Mouse (Mus musculus): ENCODE results near the gene Specc1. TPM values are rescaled to one million over a fixed set of nuclear protein-coding genes. Genes with fewer than 3 reads are reported as not detected.

The Specc1 gene
- polyA plus RNA-seq, 1 experiment from 2014 or later = 26.3 TPM

DNA sequence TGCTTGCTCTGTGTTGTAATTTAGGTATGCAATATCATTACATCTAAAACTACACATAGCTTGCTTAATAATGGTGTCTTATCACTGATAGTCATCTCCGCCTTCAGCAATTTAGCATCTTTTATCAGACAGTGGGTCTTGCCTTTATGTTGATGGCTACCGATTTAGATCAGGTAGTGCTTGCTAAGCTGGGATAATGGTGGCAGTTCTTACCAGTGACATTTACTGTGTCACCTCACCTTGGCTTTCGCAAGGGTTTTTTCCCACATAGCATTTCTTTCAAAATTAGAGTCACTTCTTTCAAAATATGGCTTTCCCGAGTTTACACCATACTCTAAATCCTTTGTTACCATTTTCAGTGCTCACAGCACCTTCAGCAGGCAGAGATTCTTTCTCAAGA is 196.5 kb downstream of the Specc1 start:
- H3K27me3 ChIP-seq (ENCODE audit: control insufficient read depth, insufficient read depth, low read length) = no peaks in the 10 kb centered on the region
- no peak overlapping the region for H3K4me2 ChIP-seq (replicated peaks; ENCODE audit: low read depth, low read length)
- DNase-seq (ENCODE audit: low spot score) = no peak
- no peaks in the 10 kb centered on the region for H3K9me3 ChIP-seq (ENCODE audit: control insufficient read depth, low read length)
- no peaks in the 10 kb centered on the region for H3K4me1 ChIP-seq (replicated peaks; ENCODE audit: control insufficient read depth, insufficient read depth, low read length)
- 93% methylated on average over 4 of the region's 4 CpGs for WGBS
- no peak overlapping the region for H3K9ac ChIP-seq (ENCODE audit: low read depth, low read length)
- H3K27ac ChIP-seq (ENCODE audit: low read depth, low read length) = no peak overlapping the region
- H3K36me3 ChIP-seq (ENCODE audit: control insufficient read depth, insufficient read depth, low read length) = no peaks in the 10 kb centered on the region
- no peak for ATAC-seq (ENCODE audit: low FRiP score)
- H3K4me3 ChIP-seq (ENCODE audit: low read depth, low read length) = no peak overlapping the region

- H3K27me3 ChIP-seq (ENCODE audit: control insufficient read depth, insufficient read depth, low read length) = no peaks in the 10 kb centered on the region
- no peak overlapping the region for H3K4me3 ChIP-seq (ENCODE audit: low read depth, low read length)
- no peaks in the 10 kb centered on the region for H3K4me1 ChIP-seq (replicated peaks; ENCODE audit: control insufficient read depth, insufficient read depth, low read length)
- WGBS = 91% methylated on average over 7 of the region's 7 CpGs
- no peak overlapping the region for H3K4me2 ChIP-seq (replicated peaks; ENCODE audit: low read depth, low read length)
- H3K9ac ChIP-seq (ENCODE audit: low read depth, low read length) = no peak overlapping the region
- ATAC-seq (ENCODE audit: low FRiP score) = no peak
- no peak for DNase-seq (ENCODE audit: low spot score)
- H3K36me3 ChIP-seq (ENCODE audit: control insufficient read depth, insufficient read depth, low read length) = no peaks in the 10 kb centered on the region
- H3K9me3 ChIP-seq (ENCODE audit: control insufficient read depth, low read length) = no peaks in the 10 kb centered on the region
- no peak overlapping the region for H3K27ac ChIP-seq (ENCODE audit: low read depth, low read length)
These were observed 203.2 kb downstream of the Specc1 start for GRCm38 (mm10) chr11:62159803-62160202.

DNA sequence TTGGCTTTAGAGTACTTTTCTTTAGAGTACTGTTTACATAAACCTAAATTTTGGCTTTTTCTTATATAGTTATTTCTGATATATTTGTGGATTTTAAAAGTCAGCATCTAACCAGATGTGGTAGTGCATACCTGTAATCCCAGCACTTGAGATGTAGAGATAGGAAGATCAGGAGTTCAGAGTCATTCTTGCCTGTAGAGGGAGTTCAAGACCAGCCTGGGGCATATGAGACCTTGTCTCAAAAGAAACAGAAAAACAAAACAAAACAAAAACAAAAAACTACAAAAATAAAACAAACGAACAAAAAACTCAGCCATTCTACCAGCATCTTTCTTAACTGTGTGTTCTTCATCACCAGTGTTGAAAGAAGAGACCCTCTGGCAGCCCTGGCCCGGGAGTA is 204.9 kb downstream of the Specc1 start:
- no peak overlapping the region for H3K4me2 ChIP-seq (replicated peaks; ENCODE audit: low read depth, low read length)
- H3K36me3 ChIP-seq (ENCODE audit: control insufficient read depth, insufficient read depth, low read length) = no peaks in the 10 kb centered on the region
- H3K27me3 ChIP-seq (ENCODE audit: control insufficient read depth, insufficient read depth, low read length) = no peaks in the 10 kb centered on the region
- ATAC-seq (ENCODE audit: low FRiP score) (no peak), DNase-seq (ENCODE audit: low spot score) (no peak)
- WGBS = 93% methylated on average over 2 of the region's 2 CpGs
- H3K4me1 ChIP-seq (replicated peaks; ENCODE audit: control insufficient read depth, insufficient read depth, low read length) = no peaks in the 10 kb centered on the region
- H3K4me3 ChIP-seq (ENCODE audit: low read depth, low read length) = no peak overlapping the region
- no peak overlapping the region for H3K27ac ChIP-seq (ENCODE audit: low read depth, low read length)
- H3K9me3 ChIP-seq (ENCODE audit: control insufficient read depth, low read length) = no peaks in the 10 kb centered on the region
- no peak overlapping the region for H3K9ac ChIP-seq (ENCODE audit: low read depth, low read length)

GRCm38 (mm10) chr11:62164357-62164756 is 207.8 kb downstream of the Specc1 start:
- WGBS = 86% methylated on average over 3 of the region's 3 CpGs

GRCm38 (mm10) chr11:62166503-62166902 is 209.9 kb downstream of the Specc1 start:
- H3K4me3 ChIP-seq (ENCODE audit: low read depth, low read length) = no peak overlapping the region
- H3K36me3 ChIP-seq (ENCODE audit: control insufficient read depth, insufficient read depth, low read length) = no peaks in the 10 kb centered on the region; the same call in 1 of the 2 replicates
- no peaks in the 10 kb centered on the region for H3K9me3 ChIP-seq (ENCODE audit: control insufficient read depth, low read length)
- H3K27me3 ChIP-seq (ENCODE audit: control insufficient read depth, insufficient read depth, low read length) = no peaks in the 10 kb centered on the region
- H3K9ac ChIP-seq (ENCODE audit: low read depth, low read length) = no peak overlapping the region
- H3K4me2 ChIP-seq (replicated peaks; ENCODE audit: low read depth, low read length) = no peak overlapping the region
- no peaks in the 10 kb centered on the region for H3K4me1 ChIP-seq (replicated peaks; ENCODE audit: control insufficient read depth, insufficient read depth, low read length)
- WGBS = 78% methylated on average over 3 of the region's 3 CpGs
- no peak overlapping the region for H3K27ac ChIP-seq (ENCODE audit: low read depth, low read length)
- ATAC-seq (ENCODE audit: low FRiP score) (no peak), DNase-seq (ENCODE audit: low spot score) (no peak)

More at GRCm38 (mm10) chr11:62164357-62164756, 207.8 kb downstream of the Specc1 start:
- H3K36me3 ChIP-seq (ENCODE audit: control insufficient read depth, insufficient read depth, low read length) = no peaks in the 10 kb centered on the region
- H3K4me3 ChIP-seq (ENCODE audit: low read depth, low read length) = no peak overlapping the region
- H3K27ac ChIP-seq (ENCODE audit: low read depth, low read length) = no peak overlapping the region
- H3K27me3 ChIP-seq (ENCODE audit: control insufficient read depth, insufficient read depth, low read length) = no peaks in the 10 kb centered on the region
- H3K9ac ChIP-seq (ENCODE audit: low read depth, low read length) = no peak overlapping the region
- H3K4me1 ChIP-seq (replicated peaks; ENCODE audit: control insufficient read depth, insufficient read depth, low read length) = no peaks in the 10 kb centered on the region
- no peak overlapping the region for H3K4me2 ChIP-seq (replicated peaks; ENCODE audit: low read depth, low read length)
- no peaks in the 10 kb centered on the region for H3K9me3 ChIP-seq (ENCODE audit: control insufficient read depth, low read length)
- ATAC-seq (ENCODE audit: low FRiP score) = no peak
- DNase-seq (ENCODE audit: low spot score) = no peak

DNA sequence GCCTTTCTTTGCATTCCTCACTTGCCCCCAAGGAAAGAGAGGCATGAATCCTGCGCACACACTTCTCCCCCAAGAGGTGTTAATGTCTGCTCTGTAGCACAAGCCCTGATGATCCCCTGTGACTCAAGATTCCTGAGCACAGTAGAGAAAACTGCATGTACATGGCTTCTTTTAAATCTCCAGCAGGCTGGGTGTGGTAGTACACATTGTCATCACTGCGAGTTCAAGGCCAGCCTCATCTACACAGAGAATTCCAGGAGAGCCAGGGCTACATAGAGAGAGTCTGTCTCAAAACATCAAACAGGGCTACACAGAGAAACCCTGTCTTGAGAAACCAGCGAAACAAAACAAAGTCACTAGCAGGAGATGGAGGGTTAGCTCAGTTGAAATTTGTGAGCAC is 211.6 kb downstream of the Specc1 start:
- no peak overlapping the region for H3K4me2 ChIP-seq (replicated peaks; ENCODE audit: low read depth, low read length)
- H3K27ac ChIP-seq (ENCODE audit: low read depth, low read length) = no peak overlapping the region
- H3K4me1 ChIP-seq (replicated peaks; ENCODE audit: control insufficient read depth, insufficient read depth, low read length) = no peaks in the 10 kb centered on the region
- no peak for DNase-seq (ENCODE audit: low spot score)
- ATAC-seq (ENCODE audit: low FRiP score) = no peak
- 90% methylated on average over 3 of the region's 3 CpGs for WGBS
- no peaks in the 10 kb centered on the region for H3K27me3 ChIP-seq (ENCODE audit: control insufficient read depth, insufficient read depth, low read length)
- no peak overlapping the region for H3K4me3 ChIP-seq (ENCODE audit: low read depth, low read length)
- H3K9me3 ChIP-seq (ENCODE audit: control insufficient read depth, low read length) = no peaks in the 10 kb centered on the region
- H3K9ac ChIP-seq (ENCODE audit: low read depth, low read length) = no peak overlapping the region
- no peaks in the 10 kb centered on the region; the same call in 1 of the 2 replicates for H3K36me3 ChIP-seq (ENCODE audit: control insufficient read depth, insufficient read depth, low read length)

DNA sequence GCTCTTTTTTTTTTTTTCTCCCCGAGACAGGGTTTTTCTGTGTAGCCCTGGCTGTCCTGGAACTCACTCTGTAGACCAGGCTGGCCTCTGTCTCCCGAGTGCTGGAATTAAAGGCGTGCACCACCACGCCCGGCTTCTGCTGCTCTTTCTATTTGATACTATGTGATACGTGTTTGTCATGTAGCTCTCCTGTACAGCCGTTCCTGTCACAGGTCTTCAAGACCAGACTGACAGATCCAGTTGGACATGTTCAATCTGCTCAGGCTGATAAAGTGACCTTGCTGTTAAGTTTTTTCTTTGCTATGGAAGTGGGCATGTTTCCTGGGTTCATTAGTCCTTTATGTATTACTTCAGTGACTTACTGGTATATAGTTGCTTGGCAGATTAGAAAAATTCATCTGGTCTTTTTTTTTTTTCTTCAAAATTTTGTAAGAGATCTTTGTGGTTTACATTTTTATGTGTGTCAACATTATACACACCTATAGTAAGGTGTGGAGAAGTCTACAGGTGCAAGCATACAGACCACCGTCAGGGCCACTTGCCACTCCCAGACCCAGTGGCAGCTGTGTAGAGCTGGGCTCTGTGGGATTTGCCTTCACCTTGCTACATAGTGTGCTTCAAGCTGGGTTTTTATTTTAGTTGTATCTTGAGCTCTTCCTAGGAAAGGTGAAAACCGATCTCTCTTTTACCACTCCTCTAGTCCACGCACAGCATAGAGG is 221.0 kb downstream of the Specc1 start:
- no peaks in the 10 kb centered on the region for H3K4me1 ChIP-seq (replicated peaks; ENCODE audit: control insufficient read depth, insufficient read depth, low read length)
- no peak for ATAC-seq (ENCODE audit: low FRiP score)
- no peak overlapping the region for H3K27ac ChIP-seq (ENCODE audit: low read depth, low read length)
- no peaks in the 10 kb centered on the region for H3K9me3 ChIP-seq (ENCODE audit: control insufficient read depth, low read length)
- H3K4me3 ChIP-seq (ENCODE audit: low read depth, low read length) = no peak overlapping the region
- no peaks in the 10 kb centered on the region for H3K36me3 ChIP-seq (ENCODE audit: control insufficient read depth, insufficient read depth, low read length)
- no peak overlapping the region for H3K4me2 ChIP-seq (replicated peaks; ENCODE audit: low read depth, low read length)
- no peak for DNase-seq (ENCODE audit: low spot score)
- 92% methylated on average over 10 of the region's 10 CpGs for WGBS
- H3K9ac ChIP-seq (ENCODE audit: low read depth, low read length) = no peak overlapping the region
- no peaks in the 10 kb centered on the region for H3K27me3 ChIP-seq (ENCODE audit: control insufficient read depth, insufficient read depth, low read length)

- WGBS = 89% methylated on average over 6 of the region's 6 CpGs
- no peaks in the 10 kb centered on the region for H3K9me3 ChIP-seq (ENCODE audit: control insufficient read depth, low read length)
- no peak for ATAC-seq (ENCODE audit: low FRiP score)
These were observed 224.2 kb downstream of the Specc1 start for GRCm38 (mm10) chr11:62180791-62181190.

GRCm38 (mm10) chr11:62184900-62185299 is 228.3 kb downstream of the Specc1 start:
- Histone ChIP-seq H3K9ac (ENCODE audit: low read depth, low read length) (no peak overlapping the region), H3K9me3 (ENCODE audit: control insufficient read depth, low read length) (no peaks in the 10 kb centered on the region), H3K4me1 (replicated peaks; ENCODE audit: control insufficient read depth, insufficient read depth, low read length) (no peaks in the 10 kb centered on the region), H3K27me3 (ENCODE audit: control insufficient read depth, insufficient read depth, low read length) (no peaks in the 10 kb centered on the region), H3K4me2 (replicated peaks; ENCODE audit: low read depth, low read length) (no peak overlapping the region), H3K36me3 (ENCODE audit: control insufficient read depth, insufficient read depth, low read length) (no peaks in the 10 kb centered on the region), H3K4me3 (ENCODE audit: low read depth, low read length) (no peak overlapping the region), H3K27ac (ENCODE audit: low read depth, low read length) (no peak overlapping the region)
- no peak for ATAC-seq (ENCODE audit: low FRiP score)
- DNase-seq (ENCODE audit: low spot score) = no peak
- WGBS = 93% methylated on average over 4 of the region's 4 CpGs

More at GRCm38 (mm10) chr11:62180791-62181190, 224.2 kb downstream of the Specc1 start:
- Histone ChIP-seq H3K36me3 (ENCODE audit: control insufficient read depth, insufficient read depth, low read length) (no peaks in the 10 kb centered on the region), H3K27me3 (ENCODE audit: control insufficient read depth, insufficient read depth, low read length) (no peaks in the 10 kb centered on the region), H3K27ac (ENCODE audit: low read depth, low read length) (no peak overlapping the region), H3K4me2 (replicated peaks; ENCODE audit: low read depth, low read length) (no peak overlapping the region), H3K9ac (ENCODE audit: low read depth, low read length) (no peak overlapping the region), H3K4me1 (replicated peaks; ENCODE audit: control insufficient read depth, insufficient read depth, low read length) (no peaks in the 10 kb centered on the region), H3K4me3 (ENCODE audit: low read depth, low read length) (no peak overlapping the region)
- no peak for DNase-seq (ENCODE audit: low spot score)

All from hindbrain, embryonic 11.5 days (tissue).